Mouse (Mus musculus) brain, adult 10 weeks (tissue): ENCODE measurements around the gene E130308A19Rik. TPM values are rescaled to one million over a fixed set of nuclear protein-coding genes. Genes with fewer than 3 reads are reported as not detected.

Experiments
- polyA plus RNA-seq: library from polyadenylated mRNA; stranded (reverse); fragments of 350-450 nt; fragmentation: Illumina TruSeq; extraction: RNeasy Lipid Tissue Mini Kit (QIAGEN cat#74804); gene quantifications from one replicate; pipeline ENCODE4 v1.2.3, GENCODE M21; 2015; ENCODE audit warnings: low read depth, low replicate concordance

Gene E130308A19Rik
- polyA plus RNA-seq = 7.1 TPM

GRCm38 (mm10) chr4:59625998-59626910, at the start of gene E130308A19Rik:
TSS of gene E130308A19Rik (plus strand) at chr4:59626211.

GRCm38 (mm10) chr4:59581314-59582185, 44.5 kb upstream of the E130308A19Rik start, which contains the start of gene Hsdl2:
TSS of gene Hsdl2 (plus strand) at chr4:59581563.

GRCm38 (mm10) chr4:59801489-59801888, 175.5 kb downstream of the E130308A19Rik start, which contains the start of gene Inip:
TSS of gene Inip (minus strand) at chr4:59801589.

GRCm38 (mm10) chr4:59805181-59805967, 179.4 kb downstream of the E130308A19Rik start, which contains the start of gene Snx30:
TSS of gene Snx30 (plus strand) at chr4:59805840.

Other genes with a start within 250 kb of the E130308A19Rik start
- 8.8 TPM for gene Susd1, start 187.6 kb upstream of the E130308A19Rik start, polyA plus RNA-seq
- gene Ptbp3, start 76.8 kb upstream of the E130308A19Rik start, polyA plus RNA-seq = 12.7 TPM
- 40.5 TPM for gene Hsdl2, start 44.6 kb upstream of the E130308A19Rik start, polyA plus RNA-seq
- 29.2 TPM for gene Inip, start 175.4 kb downstream of the E130308A19Rik start, polyA plus RNA-seq
- 17.8 TPM for gene Snx30, start 179.6 kb downstream of the E130308A19Rik start, polyA plus RNA-seq